ENCODE assay signal across 7 mouse cellular contexts in genomic region chr7:113765667-113766497, GRCm38 (mm10). TPM values are rescaled to one million over a fixed set of nuclear protein-coding genes. Genes with fewer than 3 reads are reported as not detected.
DNase-seq lines count a peak whose midpoint lies in the region; ATAC-seq lines count a peak whose summit lies in the region.

Gene Spon1, plus strand, starts transcription at chr7:113765998.

- H3K9ac ChIP-seq in intestine, embryonic 15.5 days = peak within 1 kb of the TSS; percentile 59
- H3K9ac ChIP-seq in limb, embryonic 13.5 days = peak within 1 kb of the TSS; percentile 72
- H3K9ac ChIP-seq in midbrain, embryonic 12.5 days (replicated peaks) = peak within 1 kb of the TSS; percentile 68
- peak within 1 kb of the TSS; percentile 22 for H3K9ac ChIP-seq in stomach, embryonic 14.5 days (replicated peaks; ENCODE audit: low read depth, low read length)

- no peaks in the 10 kb centered on the region for H3K36me3 ChIP-seq in intestine, embryonic 15.5 days
- H3K36me3 ChIP-seq in limb, embryonic 13.5 days = no peaks in the 10 kb centered on the region
- no peaks in the 10 kb centered on the region for H3K36me3 ChIP-seq in midbrain, embryonic 12.5 days
- H3K36me3 ChIP-seq in stomach, embryonic 14.5 days (ENCODE audit: control insufficient read depth, insufficient read depth, low read length) = no peaks in the 10 kb centered on the region

- H3K27ac ChIP-seq in intestine, embryonic 15.5 days = no peak within 1 kb of the TSS
- no peak within 1 kb of the TSS for H3K27ac ChIP-seq in limb, embryonic 13.5 days
- no peak within 1 kb of the TSS; the same call in 1 of the 2 replicates for H3K27ac ChIP-seq in midbrain, embryonic 12.5 days (replicated peaks)
- H3K27ac ChIP-seq in stomach, embryonic 14.5 days (ENCODE audit: low read length) = no peak within 1 kb of the TSS

- WGBS in intestine, embryonic 15.5 days = 1% methylated on average over 56 of the region's 56 CpGs
- under 1% methylated on average over 56 of the region's 56 CpGs for WGBS in limb, embryonic 13.5 days
- under 1% methylated on average over 56 of the region's 56 CpGs for WGBS in midbrain, embryonic 12.5 days
- WGBS in stomach, embryonic 14.5 days = 1% methylated on average over 56 of the region's 56 CpGs

- peak; percentile 88 for ATAC-seq in intestine, embryonic 15.5 days
- peak; percentile 88 for ATAC-seq in limb, embryonic 13.5 days (ENCODE audit: low FRiP score, low read depth)
- peak; percentile 87 for ATAC-seq in midbrain, embryonic 12.5 days (ENCODE audit: low FRiP score, low read depth)
- ATAC-seq in stomach, embryonic 14.5 days (ENCODE audit: insufficient number of reproducible peaks, insufficient read depth, low FRiP score, low read depth) = peak; percentile 81

- H3K9me3 ChIP-seq in intestine, embryonic 15.5 days = no peaks in the 10 kb centered on the region
- H3K9me3 ChIP-seq in limb, embryonic 13.5 days = peaks cover 6% of the 10 kb centered on the region; the same call in 1 of the 2 replicates
- H3K9me3 ChIP-seq in midbrain, embryonic 12.5 days = peaks cover 9% of the 10 kb centered on the region
- no peaks in the 10 kb centered on the region for H3K9me3 ChIP-seq in stomach, embryonic 14.5 days (ENCODE audit: control insufficient read depth, low read depth, low read length)

- H3K4me3 ChIP-seq in intestine, embryonic 15.5 days (replicated peaks) = peak within 1 kb of the TSS; percentile 53
- H3K4me3 ChIP-seq in limb, embryonic 13.5 days = peak within 1 kb of the TSS; percentile 56
- H3K4me3 ChIP-seq in midbrain, embryonic 12.5 days = peak within 1 kb of the TSS; percentile 54
- H3K4me3 ChIP-seq in stomach, embryonic 14.5 days (ENCODE audit: low read depth, low read length) = peak within 1 kb of the TSS; percentile 50

- DNase-seq in brain, adult 2 months (ENCODE audit: low read depth, low spot score) = peak; percentile 80
- peak; percentile 83 for DNase-seq in embryo, embryonic 9.5 days (ENCODE audit: extremely low spot score)
- no peak for DNase-seq in gonadal fat pad, adult 2 months (ENCODE audit: low read depth)

- H3K4me2 ChIP-seq in intestine, embryonic 15.5 days (replicated peaks) = peak within 1 kb of the TSS; percentile 99
- peak within 1 kb of the TSS; percentile 99 for H3K4me2 ChIP-seq in limb, embryonic 13.5 days (replicated peaks)
- H3K4me2 ChIP-seq in midbrain, embryonic 12.5 days (replicated peaks) = peak within 1 kb of the TSS; percentile 99
- peak within 1 kb of the TSS; percentile 96 for H3K4me2 ChIP-seq in stomach, embryonic 14.5 days (replicated peaks; ENCODE audit: low read depth, low read length)

- H3K4me1 ChIP-seq in intestine, embryonic 15.5 days (replicated peaks) = peaks cover 19% of the 10 kb centered on the region
- peaks cover 27% of the 10 kb centered on the region for H3K4me1 ChIP-seq in limb, embryonic 13.5 days
- H3K4me1 ChIP-seq in midbrain, embryonic 12.5 days = peaks cover 30% of the 10 kb centered on the region
- 0 out of 2 replicates have a peak, but pooled peaks cover 8% of the 10 kb centered on the region for H3K4me1 ChIP-seq in stomach, embryonic 14.5 days (ENCODE audit: control insufficient read depth, insufficient read depth, low read length)

- peaks cover 30% of the 10 kb centered on the region for H3K27me3 ChIP-seq in intestine, embryonic 15.5 days (replicated peaks)
- peaks cover 44% of the 10 kb centered on the region for H3K27me3 ChIP-seq in limb, embryonic 13.5 days
- H3K27me3 ChIP-seq in midbrain, embryonic 12.5 days = peaks cover 49% of the 10 kb centered on the region
- peaks cover 12% of the 10 kb centered on the region; the same call in 1 of the 2 replicates for H3K27me3 ChIP-seq in stomach, embryonic 14.5 days (ENCODE audit: control insufficient read depth, insufficient read depth, low read length)

RNA-seq across cellular contexts. Expression of gene Spon1, which starts in this region (rescaled TPM):
- 12.3 and 16.7 TPM in 2 replicates for polyA plus RNA-seq in gonadal fat pad, adult 2 months (2012; rRNA removed)
- 11.9 and 12.9 TPM in 2 replicates for polyA plus RNA-seq in intestine, embryonic 15.5 days (2015; fragmentation: Nextera tagmentation; extraction: Ambion mirVana)
- 9.3 and 9.9 TPM in 2 replicates for polyA plus RNA-seq in limb, embryonic 13.5 days (2015; fragmentation: Nextera tagmentation; extraction: Ambion mirVana)
- polyA plus RNA-seq in midbrain, embryonic 12.5 days (2016; fragmentation: Nextera tagmentation; extraction: Ambion mirVana) = 31.7 and 57.5 TPM in 2 replicates
- polyA plus RNA-seq in stomach, embryonic 14.5 days (2014; fragmentation: Nextera tagmentation; extraction: Ambion mirVana) = 19.8 and 21.0 TPM in 2 replicates

Comparison
In these comparisons a context has a peak if more than half of its experiments do, and no peak if none do; other contexts are left out.
1. H3K9ac ChIP-seq: peak in every context shown above with its lines; median percentile 72 in limb, embryonic 13.5 days; 68 in midbrain, embryonic 12.5 days; 59 in intestine, embryonic 15.5 days; 22 in stomach, embryonic 14.5 days.